In the genomic region with DNA sequence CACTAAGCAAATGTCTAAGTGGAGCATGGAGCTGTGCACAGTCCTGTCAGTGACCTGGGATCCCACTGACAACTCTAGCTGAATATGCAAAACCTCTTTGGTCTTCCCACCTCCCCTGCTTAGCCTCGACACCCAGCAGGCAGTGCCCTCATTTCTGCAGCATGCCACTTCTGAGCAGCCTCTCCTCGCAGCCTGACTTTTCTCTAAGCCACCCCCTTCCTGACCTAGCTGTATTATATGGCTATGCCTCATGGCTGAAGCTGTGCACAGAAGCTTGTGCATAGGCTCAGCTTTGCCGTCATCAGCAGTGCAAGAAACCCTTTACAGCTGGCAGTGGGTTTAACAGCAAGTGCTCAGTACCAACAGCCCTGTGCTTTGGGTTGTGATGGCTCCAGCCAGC, we compare ENCODE assay signal across 30 mouse cellular contexts.
DNase-seq lines count a peak whose midpoint lies in the region; ATAC-seq and TF ChIP-seq lines count a peak whose summit lies in the region.
"Had no signal": no experiment of that assay in that cellular context is flagged by ENCODE, and none has a peak within 500 bp of the region (broad histone marks: within the 10 kb centered on the region; RNA-seq: fewer than 3 reads in every experiment).

No protein-coding gene starts in this region.

- H3K4me3 ChIP-seq in forebrain, embryonic 11.5 days (ENCODE audit: low read depth, low read length) = no peak overlapping the region
- H3K4me3 ChIP-seq in forebrain, embryonic 10.5 days = no peak overlapping the region
- H3K4me3 ChIP-seq in megakaryocyte, embryonic 14.5 days (replicated peaks) = peak overlapping the region; percentile 3
- H3K4me3 ChIP-seq in myocyte = no peak overlapping the region
- H3K4me3 ChIP-seq: erythroblast, embryonic 14.5 days; forebrain, embryonic 13.5 days; heart, embryonic 10.5 days; heart, embryonic 15.5 days; limb, embryonic 13.5 days; liver, embryonic 12.5 days; neural tube, embryonic 12.5 days; stomach, embryonic 15.5 days had no signal

- H3K27ac ChIP-seq in forebrain, embryonic 11.5 days (ENCODE audit: low read depth, low read length) = no peak overlapping the region
- no peak overlapping the region for H3K27ac ChIP-seq in forebrain, embryonic 10.5 days
- H3K27ac ChIP-seq: forebrain, embryonic 13.5 days; heart, embryonic 10.5 days; heart, embryonic 15.5 days; limb, embryonic 13.5 days; neural tube, embryonic 12.5 days; stomach, embryonic 15.5 days had no signal

- no peak overlapping the region for H3K4me2 ChIP-seq in forebrain, embryonic 11.5 days (ENCODE audit: low read depth, low read length, severe bottlenecking)
- H3K4me2 ChIP-seq in myocyte (ENCODE audit: low read depth) = peak overlapping the region; percentile 34
- H3K4me2 ChIP-seq: forebrain, embryonic 13.5 days; heart, embryonic 15.5 days; limb, embryonic 13.5 days; liver, embryonic 12.5 days; neural tube, embryonic 12.5 days; stomach, embryonic 15.5 days had no signal

- H3K36me3 ChIP-seq in forebrain, embryonic 11.5 days (ENCODE audit: control insufficient read depth, insufficient read depth, low read length) = no peaks in the 10 kb centered on the region
- no peaks in the 10 kb centered on the region for H3K36me3 ChIP-seq in forebrain, embryonic 10.5 days (replicated peaks)
- no peaks in the 10 kb centered on the region for H3K36me3 ChIP-seq in megakaryocyte, embryonic 14.5 days (replicated peaks; ENCODE audit: low read length)
- H3K36me3 ChIP-seq in myocyte (ENCODE audit: control insufficient read depth, insufficient read depth) = no peaks in the 10 kb centered on the region
- H3K36me3 ChIP-seq: heart, embryonic 10.5 days; heart, embryonic 15.5 days; limb, embryonic 13.5 days; liver, embryonic 12.5 days; neural tube, embryonic 12.5 days; stomach, embryonic 15.5 days had no signal

- H3K9me3 ChIP-seq in forebrain, embryonic 11.5 days (ENCODE audit: control insufficient read depth, low read length) = no peaks in the 10 kb centered on the region
- H3K9me3 ChIP-seq in forebrain, embryonic 10.5 days = no peaks in the 10 kb centered on the region
- no peaks in the 10 kb centered on the region for H3K9me3 ChIP-seq in megakaryocyte, embryonic 14.5 days
- H3K9me3 ChIP-seq: forebrain, embryonic 13.5 days; heart, embryonic 10.5 days; heart, embryonic 15.5 days; limb, embryonic 13.5 days; liver, embryonic 12.5 days; neural tube, embryonic 12.5 days; stomach, embryonic 15.5 days had no signal

- no peaks in the 10 kb centered on the region for H3K27me3 ChIP-seq in forebrain, embryonic 11.5 days (ENCODE audit: control insufficient read depth, insufficient read depth, low read length)
- H3K27me3 ChIP-seq in forebrain, embryonic 10.5 days (ENCODE audit: poor library complexity, severe bottlenecking) = no peaks in the 10 kb centered on the region
- no peaks in the 10 kb centered on the region for H3K27me3 ChIP-seq in megakaryocyte, embryonic 14.5 days (replicated peaks)
- no peaks in the 10 kb centered on the region for H3K27me3 ChIP-seq in myocyte (ENCODE audit: control insufficient read depth, insufficient read depth, insufficient read length)
- H3K27me3 ChIP-seq: forebrain, embryonic 13.5 days; heart, embryonic 15.5 days; limb, embryonic 13.5 days; neural tube, embryonic 12.5 days; Patski; stomach, embryonic 15.5 days had no signal

- no peak overlapping the region for H3K9ac ChIP-seq in forebrain, embryonic 11.5 days (ENCODE audit: low read length)
- H3K9ac ChIP-seq: forebrain, embryonic 13.5 days; heart, embryonic 15.5 days; limb, embryonic 13.5 days; liver, embryonic 12.5 days; neural tube, embryonic 12.5 days; stomach, embryonic 15.5 days had no signal

- 0 out of 2 replicates have a peak, but pooled peaks cover 2% of the 10 kb centered on the region for H3K4me1 ChIP-seq in forebrain, embryonic 11.5 days (replicated peaks; ENCODE audit: control insufficient read depth, insufficient read depth, low read length)
- H3K4me1 ChIP-seq in forebrain, embryonic 10.5 days = peaks cover 13% of the 10 kb centered on the region
- H3K4me1 ChIP-seq in megakaryocyte, embryonic 14.5 days = peaks cover 71% of the 10 kb centered on the region
- H3K4me1 ChIP-seq: heart, embryonic 15.5 days; limb, embryonic 13.5 days; stomach, embryonic 15.5 days had no signal

- peak; percentile 44 for DNase-seq in forebrain, embryonic 11.5 days (ENCODE audit: low spot score)
- no peak for DNase-seq in forebrain, embryonic 10.5 days (ENCODE audit: extremely low spot score, low spot score)
- DNase-seq in thymus, postnatal 36 days = peak; percentile 31 to 60
- DNase-seq in kidney, adult 8-10 months = no peak
- DNase-seq in adrenal gland, postnatal 36 days = no peak
- DNase-seq: adrenal gland, postnatal 10 days; cerebellum, adult 18-20 months; cerebellum, postnatal 10 days; gastrocnemius, postnatal 25 days; heart, adult 11 months; kidney, adult 18-20 months; kidney, postnatal 36 days; lung, adult 18-20 months; lung, postnatal 4 days; right cerebral cortex, postnatal 14 days had no signal

- H3ac ChIP-seq in myocyte (ENCODE audit: control insufficient read depth, insufficient read length) = no peak overlapping the region

- WGBS in forebrain, embryonic 11.5 days = 78% methylated on average over 3 of the region's 3 CpGs
- WGBS in forebrain, embryonic 10.5 days = 82% methylated on average over 3 of the region's 3 CpGs

- TF ChIP-seq POLR2A in myocyte (IDR thresholded peaks at IDR 0.05; ENCODE audit: insufficient read length, low read depth) = no peak

- no peak for ATAC-seq in forebrain, embryonic 11.5 days (replicated peaks; ENCODE audit: low FRiP score)
- ATAC-seq in megakaryocyte, adult 5-6 weeks (ENCODE audit: poor library complexity, severe bottlenecking) = no peak
- ATAC-seq: forebrain, embryonic 13.5 days; hindbrain, embryonic 16.5 days; liver, embryonic 12.5 days; lung, postnatal 0 days; midbrain, embryonic 16.5 days; Patski had no signal

- no peaks in the 10 kb centered on the region for H3K79me2 ChIP-seq in myocyte (ENCODE audit: control insufficient read depth, insufficient read depth)

TF ChIP-seq in myocyte, 11 proteins besides CTCF, POLR2A, EP300 and RAD21:
- TF ChIP-seq SRF (IDR thresholded peaks at IDR 0.05; ENCODE audit: control insufficient read depth, insufficient read length, low read depth) (no peak), TCF12 (IDR thresholded peaks at IDR 0.05; ENCODE audit: insufficient read depth, poor library complexity, severe bottlenecking) (no peak), MYOD1 (IDR thresholded peaks at IDR 0.05; ENCODE audit: control insufficient read depth in 1 of 3, insufficient read length in 2 of 3, low read depth in 2 of 3) (no peak), POLR2AphosphoS2 (IDR thresholded peaks at IDR 0.05; ENCODE audit: insufficient read length, low read depth) (no peak), TCF3 (IDR thresholded peaks at IDR 0.05; ENCODE audit: insufficient read length, low read depth) (no peak), CEBPB (IDR thresholded peaks at IDR 0.05; ENCODE audit: insufficient read depth, poor library complexity, severe bottlenecking) (no peak), E2F4 (IDR thresholded peaks at IDR 0.05; ENCODE audit: insufficient read depth) (no peak), MYOG (IDR thresholded peaks at IDR 0.05; ENCODE audit: control insufficient read depth in 1 of 3, insufficient read depth in 1 of 3, insufficient read length in 2 of 3, low read depth in 2 of 3) (no peak), REST (IDR thresholded peaks at IDR 0.05; ENCODE audit: insufficient read depth, insufficient read length) (no peak), MAX (IDR thresholded peaks at IDR 0.05; ENCODE audit: low read depth) (no peak), USF1 (IDR thresholded peaks at IDR 0.05; ENCODE audit: low read depth) (no peak)

Comparison
In these comparisons a context has a peak if more than half of its experiments do, and no peak if none do; other contexts are left out.
1. DNase-seq: peak in forebrain, embryonic 11.5 days (single experiment) and thymus, postnatal 36 days (2 of 2); none in forebrain, embryonic 10.5 days (single experiment), kidney, adult 8-10 months (0 of 2) and adrenal gland, postnatal 36 days (0 of 2).